Mouse (Mus musculus): Measurements from ENCODE around the gene Mapk10. TPM values are rescaled to one million over a fixed set of nuclear protein-coding genes. Genes with fewer than 3 reads are reported as not detected.

Gene Mapk10
- total RNA-seq, 2 experiments from 2014 or later = 226 to 253 TPM

GRCm38 (mm10) chr5:103075451-103075850 lies 135.7 kb downstream of the Mapk10 start:
- intact Hi-C loops (cut with DNase I) = no loop called here
- DNase-seq = peak; percentile 21

GRCm38 (mm10) chr5:103072200-103072825 lies 138.8 kb downstream of the Mapk10 start:
- intact Hi-C loops (cut with DNase I) = no loop called here
- DNase-seq = no peak

- intact Hi-C loops (cut with DNase I) = no loop called here
- no peak for DNase-seq
Measured at GRCm38 (mm10) chr5:103071006-103071612, 140.0 kb downstream of the Mapk10 start.

GRCm38 (mm10) chr5:103050319-103050916 lies 160.7 kb downstream of the Mapk10 start:
- DNase-seq = no peak
- intact Hi-C loops (cut with DNase I) = no loop called here

DNA sequence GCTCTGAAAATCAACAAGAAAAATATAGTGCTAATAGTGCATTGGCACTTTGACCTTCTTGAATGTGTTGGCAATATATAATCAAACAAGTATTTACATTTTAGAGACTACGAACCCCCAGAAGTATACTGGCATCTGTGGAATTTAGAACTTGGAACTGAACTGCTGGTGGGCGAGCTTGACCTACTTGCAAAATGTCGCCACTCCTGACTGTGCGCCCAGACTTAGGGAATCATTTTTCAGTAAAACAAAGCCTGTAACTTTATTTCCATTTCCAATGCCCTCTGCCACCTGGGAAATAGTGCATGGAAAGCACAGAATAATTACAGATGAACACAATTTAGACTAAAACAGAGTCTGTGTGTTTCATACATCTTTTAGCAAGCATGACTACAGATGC lies 163.1 kb downstream of the Mapk10 start:
- intact Hi-C loops (cut with DNase I) = no loop called here

GRCm38 (mm10) chr5:103037752-103038151 lies 173.4 kb downstream of the Mapk10 start:
- intact Hi-C loops (cut with DNase I) = no loop called here
- no peak for DNase-seq

More for the DNA sequence above, 163.1 kb downstream of the Mapk10 start:
- DNase-seq = no peak

DNA sequence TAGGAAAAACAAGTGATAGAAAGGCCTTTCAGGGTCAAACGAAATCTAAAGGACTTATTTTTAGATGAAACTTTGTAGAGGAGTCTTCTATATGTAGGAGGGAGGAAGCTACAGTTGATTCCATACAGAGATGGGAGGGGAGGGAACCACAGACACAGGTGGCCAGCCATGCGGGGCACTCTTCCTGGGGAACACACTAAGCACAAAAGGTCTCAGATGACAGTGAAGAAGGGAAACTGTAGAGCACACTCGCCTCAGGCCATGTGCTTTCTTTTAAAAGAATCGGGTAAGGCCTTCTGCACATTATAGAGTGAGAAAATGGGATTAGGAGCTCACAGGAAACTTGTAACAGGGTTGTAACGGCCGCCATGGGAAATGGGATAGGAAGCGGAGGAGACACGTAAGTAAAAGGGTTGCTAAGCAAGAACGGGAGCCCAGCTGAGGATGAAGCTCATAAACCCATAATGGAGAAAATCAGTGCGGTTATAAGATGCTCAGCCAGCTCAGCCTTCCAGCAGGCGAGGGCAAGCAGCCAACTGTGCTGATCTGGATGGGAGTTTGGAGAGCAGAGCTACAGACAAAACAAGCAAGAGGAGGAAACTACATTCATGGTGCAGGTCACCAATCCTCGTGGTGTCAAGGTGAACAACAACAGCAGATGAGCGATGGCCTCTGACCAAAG lies 182.1 kb downstream of the Mapk10 start:
- DNase-seq = peak; percentile 85

DNA sequence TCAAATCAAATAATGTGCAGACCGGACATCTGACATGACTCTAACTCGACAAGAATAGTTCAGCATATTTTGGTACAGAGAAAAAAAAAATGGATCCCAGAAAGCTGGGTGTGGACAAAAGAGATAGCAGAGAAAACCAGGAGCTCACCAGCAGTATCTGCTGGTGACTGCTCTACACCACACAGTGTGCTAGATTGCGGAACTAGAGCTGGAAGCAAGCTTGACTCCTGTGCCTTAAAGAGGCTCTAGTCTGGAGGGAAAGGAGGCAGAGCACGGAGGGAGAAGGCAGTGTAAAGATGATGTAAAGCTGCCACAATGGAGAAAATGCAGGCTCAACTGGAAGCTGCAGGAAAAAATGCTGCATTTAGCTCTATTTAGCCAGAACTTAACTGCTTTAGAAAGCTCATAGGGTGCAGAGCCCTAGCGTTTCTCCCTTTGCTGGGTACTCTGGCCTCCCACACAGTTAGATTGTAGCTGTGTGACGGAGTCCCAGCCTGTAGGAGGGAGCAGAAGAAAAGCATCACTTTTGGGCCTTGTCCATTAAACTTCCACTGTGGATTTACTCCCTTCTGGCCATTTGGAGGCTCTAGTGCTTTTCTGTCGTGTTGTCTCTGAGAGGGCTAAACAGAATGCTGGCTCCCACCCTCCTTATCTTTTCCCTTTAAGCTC lies 188.5 kb downstream of the Mapk10 start:
- DNase-seq = no peak
- intact Hi-C loops (cut with DNase I) = loop anchor here (10.0 kb wide), 1 partner anchor 182 kb away; no protein-coding TSS in a partner anchor

More for the DNA sequence above, 182.1 kb downstream of the Mapk10 start:
- intact Hi-C loops (cut with DNase I) = loop anchor here (10.0 kb wide), 1 partner anchor 176 kb away; no protein-coding TSS in a partner anchor

DNA sequence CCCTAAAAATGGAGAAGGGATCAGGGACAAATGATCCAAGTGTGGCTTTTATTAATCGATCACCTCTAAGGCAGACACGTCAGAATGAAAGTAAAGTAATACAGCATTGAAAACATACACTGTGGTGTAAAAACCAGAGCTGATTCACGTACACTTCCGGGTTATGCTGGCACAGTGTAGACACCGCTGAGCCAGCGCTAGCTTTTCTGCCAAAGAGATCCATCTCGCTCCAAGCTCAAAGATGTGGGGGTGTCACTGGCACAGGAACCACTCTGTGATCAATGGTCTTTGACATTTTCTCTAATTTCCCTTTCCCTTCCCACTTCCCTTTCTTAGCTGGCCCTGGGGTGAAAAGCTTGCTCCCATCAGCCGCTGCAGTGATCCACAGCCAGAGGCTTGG lies 189.7 kb downstream of the Mapk10 start:
- intact Hi-C loops (cut with DNase I) = loop anchor here (10.0 kb wide), 1 partner anchor 183 kb away; no protein-coding TSS in a partner anchor
- DNase-seq = peak; percentile 40

DNA sequence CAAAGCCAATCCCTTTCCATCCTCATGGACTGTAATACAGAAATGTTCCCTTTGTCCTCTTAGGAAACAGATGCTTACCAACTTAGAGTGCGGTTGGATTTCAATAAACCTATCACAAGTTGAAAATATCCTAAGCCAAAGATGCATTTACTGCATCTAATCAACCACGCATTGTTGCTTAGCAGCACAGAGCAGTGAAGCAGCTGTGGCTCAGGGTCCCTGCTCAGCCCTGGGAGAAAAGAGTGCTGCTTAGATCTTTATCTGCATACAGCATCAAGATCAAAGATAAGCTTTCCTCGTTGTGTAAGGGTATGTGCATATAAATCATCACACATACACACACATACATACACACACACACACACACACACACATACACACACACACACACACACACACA lies 190.2 kb downstream of the Mapk10 start:
- intact Hi-C loops (cut with DNase I) = loop anchor here (10.0 kb wide), 1 partner anchor 184 kb away; no protein-coding TSS in a partner anchor
- DNase-seq = no peak

- no peak for DNase-seq
- intact Hi-C loops (cut with DNase I) = loop anchor here (10.0 kb wide), 1 partner anchor 185 kb away; no protein-coding TSS in a partner anchor
Measured at GRCm38 (mm10) chr5:103020127-103020526, 191.0 kb downstream of the Mapk10 start.

DNA sequence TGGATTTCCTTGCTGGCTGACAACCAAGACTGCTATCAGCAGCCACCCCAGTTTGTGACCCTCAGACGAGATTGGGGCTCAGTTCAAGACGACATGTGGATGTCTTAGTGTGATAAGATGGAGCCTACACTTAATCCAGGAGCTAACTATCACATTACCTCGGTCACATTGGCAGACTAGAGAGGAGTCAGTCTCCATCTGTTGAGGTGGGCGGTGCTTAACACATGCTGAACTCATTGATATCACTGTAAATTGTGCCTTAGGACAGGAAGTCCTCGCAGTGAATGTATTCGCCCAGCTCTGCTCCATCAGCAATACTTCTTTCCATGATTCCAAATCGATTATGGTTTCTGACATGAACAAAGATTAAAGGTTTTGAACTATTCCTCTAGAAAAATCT lies 193.5 kb downstream of the Mapk10 start:
- intact Hi-C loops (cut with DNase I) = no loop called here
- no peak for DNase-seq

DNA sequence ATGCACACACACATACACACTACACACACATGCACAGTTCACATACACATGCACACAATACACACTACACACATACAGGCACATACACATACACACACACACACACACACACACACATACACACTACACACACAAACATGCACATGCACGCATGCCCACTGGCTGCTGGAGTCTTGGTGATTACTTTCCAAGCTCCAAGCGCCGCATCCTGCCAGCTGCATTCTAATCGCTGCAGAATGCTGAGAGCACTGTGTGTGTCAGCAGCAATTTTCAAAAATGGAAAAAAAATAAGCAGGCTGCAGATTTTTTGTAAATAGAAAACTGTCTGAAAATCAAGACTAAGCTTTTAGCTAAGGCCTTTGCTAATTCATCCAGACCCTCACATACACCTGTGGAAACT lies 196.8 kb downstream of the Mapk10 start:
- no peak for DNase-seq

DNA sequence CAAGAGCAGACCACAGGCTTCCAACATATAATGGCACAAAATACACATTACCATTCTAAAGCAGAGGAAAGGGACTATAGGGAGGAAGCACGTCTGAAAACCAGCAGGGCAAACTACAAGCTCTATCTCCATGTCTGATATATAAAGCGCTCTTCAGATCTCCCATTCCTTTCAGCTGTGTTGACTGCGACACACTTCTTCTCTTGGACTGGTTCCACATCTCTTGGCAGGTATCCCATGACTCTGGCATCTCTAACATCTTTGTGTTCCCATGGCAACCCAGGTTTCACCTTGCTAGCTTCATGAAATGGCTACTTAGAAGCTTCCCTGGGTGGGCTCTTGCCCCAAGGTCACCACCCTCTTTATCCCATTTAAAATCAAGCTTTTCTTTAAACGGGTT lies 202.2 kb downstream of the Mapk10 start:
- DNase-seq = peak; percentile 71
- intact Hi-C loops (cut with DNase I) = no loop called here

More for the DNA sequence above, 196.8 kb downstream of the Mapk10 start:
- intact Hi-C loops (cut with DNase I) = no loop called here

DNA sequence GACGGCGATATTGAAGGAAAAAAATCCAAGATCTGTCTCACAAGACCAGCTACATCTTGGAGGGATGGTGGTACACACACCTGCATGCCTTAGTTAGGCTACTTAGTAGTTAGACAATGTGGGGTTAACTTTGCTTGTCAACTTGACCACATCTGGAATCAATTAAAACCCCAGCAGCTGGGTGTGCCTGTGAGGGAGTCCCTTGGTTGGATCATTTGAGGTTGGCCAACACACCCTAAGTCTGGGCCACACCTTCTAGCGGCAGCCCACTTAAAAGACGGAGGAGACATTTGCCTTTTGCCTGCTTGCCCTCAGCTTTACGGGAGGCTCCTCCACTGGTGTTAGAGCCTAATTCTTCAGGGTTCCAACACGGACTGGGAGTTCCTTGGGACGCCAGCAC lies 209.0 kb downstream of the Mapk10 start:
- intact Hi-C loops (cut with DNase I) = no loop called here
- no peak for DNase-seq

GRCm38 (mm10) chr5:103000572-103000971 lies 210.6 kb downstream of the Mapk10 start:
- intact Hi-C loops (cut with DNase I) = no loop called here
- DNase-seq = peak; percentile 27

DNA sequence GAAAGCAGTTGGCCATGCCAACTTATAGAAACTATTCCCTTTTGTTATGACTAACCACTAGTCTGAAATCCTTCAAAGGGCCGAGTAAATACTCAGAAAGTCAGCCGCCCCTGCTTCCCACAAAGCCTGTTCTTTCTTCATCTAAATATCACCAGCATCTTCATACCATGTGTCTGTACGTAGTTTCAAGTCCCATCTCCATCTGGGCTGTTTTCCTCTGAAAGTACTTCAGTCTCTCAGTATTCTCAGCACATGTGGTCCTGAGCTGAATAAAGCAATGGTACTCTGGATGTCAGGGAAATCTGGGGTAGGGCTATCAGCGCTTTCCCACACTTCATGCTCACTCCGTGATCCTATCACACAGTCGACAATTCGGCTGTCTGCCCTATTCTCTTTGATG lies 212.6 kb downstream of the Mapk10 start:
- intact Hi-C loops (cut with DNase I) = no loop called here
- no peak for DNase-seq

- intact Hi-C loops (cut with DNase I) = no loop called here
- DNase-seq = no peak
Measured at GRCm38 (mm10) chr5:102997907-102998306, 213.2 kb downstream of the Mapk10 start.

- no peak for DNase-seq
Measured at GRCm38 (mm10) chr5:102996331-102996730, 214.8 kb downstream of the Mapk10 start.

GRCm38 (mm10) chr5:102995928-102996327 lies 215.2 kb downstream of the Mapk10 start:
- DNase-seq = no peak
- intact Hi-C loops (cut with DNase I) = no loop called here

More at GRCm38 (mm10) chr5:102996331-102996730, 214.8 kb downstream of the Mapk10 start:
- intact Hi-C loops (cut with DNase I) = no loop called here

DNA sequence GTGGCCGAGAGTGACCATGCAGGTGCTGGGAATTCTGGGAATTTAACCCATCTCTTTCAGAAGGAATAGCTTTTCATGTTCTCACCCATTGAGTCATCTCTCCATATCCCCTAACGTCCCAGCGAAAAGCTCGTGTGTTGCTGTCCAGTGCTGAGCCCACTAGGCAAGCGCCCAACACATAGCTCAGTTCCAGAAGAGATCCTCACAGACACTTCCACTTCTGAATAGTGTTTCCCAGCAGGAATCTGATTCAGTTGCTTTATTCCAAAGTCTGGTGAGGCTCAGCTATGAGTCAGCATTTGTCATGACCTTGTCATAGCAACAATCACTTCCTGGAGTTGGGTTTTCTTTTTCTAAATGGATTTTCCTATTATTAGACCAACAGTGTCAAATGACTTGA lies 217.2 kb downstream of the Mapk10 start:
- DNase-seq = no peak
- intact Hi-C loops (cut with DNase I) = no loop called here
